In the genomic region with DNA sequence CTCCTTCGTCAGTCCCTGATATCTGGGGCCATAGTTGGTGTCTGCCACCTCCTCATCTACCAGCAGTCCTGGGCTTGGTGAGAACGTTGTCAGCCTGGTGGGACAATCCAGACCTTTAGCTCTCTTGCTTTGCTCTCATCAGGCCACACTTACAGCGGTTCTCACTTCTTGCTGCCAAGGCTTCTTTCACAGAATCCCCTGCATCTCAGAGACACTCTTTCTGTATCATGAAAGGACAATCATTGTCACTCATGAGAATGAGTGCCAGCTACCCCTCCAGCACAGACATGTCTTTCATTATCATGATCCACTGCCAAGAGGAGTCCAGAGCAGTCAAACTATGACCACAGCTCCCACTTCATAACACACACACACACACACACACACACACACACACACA, we compare ENCODE assay signal across 37 mouse cellular contexts. TPM values are rescaled to one million over a fixed set of nuclear protein-coding genes. Genes with fewer than 3 reads are reported as not detected.
"Had no signal": no experiment of that assay in that cellular context is flagged by ENCODE, and none has a peak within 500 bp of the region (broad histone marks: within the 10 kb centered on the region; RNA-seq: fewer than 3 reads in every experiment).

No protein-coding gene starts in this region.

- H3K4me2 ChIP-seq: heart, embryonic 12.5 days; hindbrain, embryonic 12.5 days; hindbrain, embryonic 14.5 days; intestine, embryonic 15.5 days; limb, embryonic 12.5 days had no signal

- H3K9ac ChIP-seq: heart, embryonic 12.5 days; hindbrain, embryonic 12.5 days; hindbrain, embryonic 14.5 days; intestine, embryonic 15.5 days; limb, embryonic 12.5 days had no signal

- ATAC-seq: forebrain, embryonic 16.5 days; hindbrain, embryonic 16.5 days; inflammation-experienced regulatory T-cells, adult 6 months; intestine, embryonic 15.5 days; intestine, postnatal 0 days had no signal

- H3K4me1 ChIP-seq: heart, embryonic 10.5 days; heart, embryonic 12.5 days; hindbrain, embryonic 10.5 days; hindbrain, embryonic 12.5 days; intestine, embryonic 15.5 days; limb, embryonic 10.5 days; limb, embryonic 12.5 days had no signal

- H3K27ac ChIP-seq: gastrocnemius, adult 2 months; heart, adult 2 months; heart, embryonic 10.5 days; hindbrain, embryonic 10.5 days; hindbrain, embryonic 12.5 days; hindbrain, embryonic 14.5 days; intestine, embryonic 15.5 days; layer of hippocampus, adult 2 months; left cerebral cortex, adult 2 months; limb, embryonic 10.5 days; limb, embryonic 12.5 days had no signal

- DNase-seq: gastrocnemius, adult 2 months; gastrocnemius, postnatal 10 days; gastrocnemius, postnatal 25 days; heart, adult 2 months; heart, postnatal 14 days; heart, postnatal 4 days; kidney, adult 18-20 months; kidney, adult 8-10 months; kidney, postnatal 10 days; kidney, postnatal 25 days; kidney, postnatal 4 days had no signal

- H3K4me3 ChIP-seq: gastrocnemius, adult 2 months; heart, adult 2 months; heart, embryonic 10.5 days; heart, embryonic 12.5 days; hindbrain, embryonic 10.5 days; hindbrain, embryonic 12.5 days; intestine, embryonic 15.5 days; layer of hippocampus, adult 2 months; left cerebral cortex, adult 2 months; limb, embryonic 10.5 days; limb, embryonic 12.5 days had no signal

- H3K27me3 ChIP-seq: heart, embryonic 12.5 days; hindbrain, embryonic 12.5 days; intestine, embryonic 15.5 days had no signal

- H3K9me3 ChIP-seq: heart, embryonic 10.5 days; heart, embryonic 12.5 days; hindbrain, embryonic 10.5 days; hindbrain, embryonic 12.5 days; intestine, embryonic 15.5 days; limb, embryonic 10.5 days; limb, embryonic 12.5 days had no signal

- H3K36me3 ChIP-seq: heart, embryonic 10.5 days; heart, embryonic 12.5 days; hindbrain, embryonic 10.5 days; hindbrain, embryonic 12.5 days; intestine, embryonic 15.5 days; limb, embryonic 10.5 days; limb, embryonic 12.5 days had no signal

RNA-seq across cellular contexts. Expression of gene Art2b, which starts 58.5 kb away (rescaled TPM):
- total RNA-seq: gastrocnemius, adult 2 months; gastrocnemius, postnatal 10 days; gastrocnemius, postnatal 25 days; gastrocnemius, postnatal 4 days; granulocyte monocyte progenitor cell, adult 5-6 weeks; heart, postnatal 14 days; heart, postnatal 4 days; layer of hippocampus, adult 2 months; layer of hippocampus, postnatal 10 days; layer of hippocampus, postnatal 25 days; left cerebral cortex, adult 2 months; left cerebral cortex, postnatal 14 days; left cerebral cortex, postnatal 36 days had no signal
- polyA plus RNA-seq: forebrain, embryonic 16.5 days; frontal cortex, adult 2 months; heart, embryonic 10.5 days; heart, embryonic 12.5 days; heart, embryonic 14.5 days; heart, postnatal 0 days; hindbrain, embryonic 10.5 days; hindbrain, embryonic 12.5 days; hindbrain, embryonic 14.5 days; hindbrain, embryonic 16.5 days; kidney, embryonic 14.5 days; kidney, embryonic 16.5 days; limb, embryonic 10.5 days; limb, embryonic 12.5 days; limb, embryonic 14.5 days had no signal
